Mouse (Mus musculus) liver, embryonic 11.5 days (tissue): Measurements from ENCODE around the gene Rap1a. TPM values are rescaled to one million over a fixed set of nuclear protein-coding genes. Genes with fewer than 3 reads are reported as not detected.

Source experiments
- ATAC-seq: fragments of 200-750 bp; cut with Nextera tagmentation; replicated peaks from 2 replicates; pipeline ENCODE4 v1.8.0; 2017; ENCODE audit warnings: moderate number of reproducible peaks, mild to moderate bottlenecking, moderate TSS enrichment, moderate library complexity; ENCODE audit not compliant: low FRiP score
- DNase-seq: peaks from one replicate; pipeline ENCODE4 v3.0.0-alpha.2; 2017; ENCODE audit warnings: low spot score
- H3K27ac ChIP-seq: fragments of 300-500 bp; sonication (generic); 2 replicates; pipeline ENCODE4 v1.5.1; 2014; ENCODE audit warnings: mild to moderate bottlenecking, low read depth, low read length, control low read depth
- H3K27me3 ChIP-seq: fragments of 300-500 bp; sonication (generic); replicated peaks from 2 replicates; pipeline ENCODE4 v1.6.1; 2014; ENCODE audit warnings: low read length, mixed read lengths; ENCODE audit not compliant: control insufficient read depth, insufficient read depth
- H3K36me3 ChIP-seq: fragments of 300-500 bp; sonication (generic); 2 replicates; pipeline ENCODE4 v1.6.1; 2014; ENCODE audit warnings: mild to moderate bottlenecking, low read length, moderate library complexity, mixed read lengths; ENCODE audit not compliant: control insufficient read depth, insufficient read depth
- H3K4me1 ChIP-seq: fragments of 300-500 bp; sonication (generic); replicated peaks from 2 replicates; pipeline ENCODE4 v1.6.1; 2014; ENCODE audit warnings: low read length, mixed read lengths; ENCODE audit not compliant: control insufficient read depth, insufficient read depth
- H3K4me2 ChIP-seq: fragments of 300-500 bp; sonication (generic); 2 replicates; pipeline ENCODE4 v1.6.1; 2014; ENCODE audit warnings: mild to moderate bottlenecking, control low read depth, moderate library complexity
- H3K4me3 ChIP-seq: fragments of 300-500 bp; sonication (generic); 2 replicates; pipeline ENCODE4 v1.5.1; 2014; ENCODE audit warnings: low read depth, low read length, control low read depth
- H3K9ac ChIP-seq: fragments of 300-500 bp; sonication (generic); 2 replicates; pipeline ENCODE4 v1.6.1; 2014; ENCODE audit warnings: low read depth, low read length, control low read depth
- H3K9me3 ChIP-seq: fragments of 300-500 bp; sonication (generic); 2 replicates; pipeline ENCODE4 v1.6.1; 2016; ENCODE audit warnings: low read length, inconsistent platforms, mixed read lengths; ENCODE audit not compliant: control insufficient read depth
- WGBS: fragments of 180-500 bp; shearing (Covaris S2); extraction: QIAGEN DNeasy Blood & Tissue Kit; methylation state at CpG from one replicate; pipeline ENCODE4 v1.1.7; 2014; 5-methylcytosine and 5-hydroxymethylcytosine counted together
- polyA plus RNA-seq: library from polyadenylated mRNA; unstranded; fragments of >200 nt; fragmentation: Nextera tagmentation; extraction: Ambion mirVana; gene quantifications from 2 replicates; pipeline ENCODE4 v1.2.1, GENCODE M21; 2014

Rap1a gene
- polyA plus RNA-seq, 1 experiment from 2014 or later, result 114 TPM

GRCm38 (mm10) chr3:105824704-105825103 lies 23.6 kb upstream of the Rap1a start:
- Histone ChIP-seq H3K4me3 (no peak overlapping the region), H3K27me3 (no peaks in the 10 kb centered on the region), H3K27ac (no peak overlapping the region), H3K36me3 (no peaks in the 10 kb centered on the region), H3K4me1 (peaks cover 12% of the 10 kb centered on the region), H3K9ac (no peak overlapping the region), H3K9me3 (no peaks in the 10 kb centered on the region), H3K4me2 (no peak overlapping the region)
- DNase-seq, result no peak
- no peak for ATAC-seq
- WGBS, result 45% methylated on average over 2 of the region's 2 CpGs

- H3K36me3 ChIP-seq, result no peaks in the 10 kb centered on the region
- no peak overlapping the region for H3K4me3 ChIP-seq
- H3K4me1 ChIP-seq, result peaks cover 12% of the 10 kb centered on the region
- DNase-seq (no peak), ATAC-seq (no peak)
- no peaks in the 10 kb centered on the region for H3K9me3 ChIP-seq
- 20% methylated on average over 5 of the region's 5 CpGs for WGBS
- H3K27me3 ChIP-seq, result no peaks in the 10 kb centered on the region
- no peak overlapping the region for H3K4me2 ChIP-seq
- no peak overlapping the region for H3K27ac ChIP-seq
- H3K9ac ChIP-seq, result no peak overlapping the region
These were observed 23.0 kb upstream of the Rap1a start for GRCm38 (mm10) chr3:105824103-105824502.

- Histone ChIP-seq H3K27ac (no peak overlapping the region), H3K4me3 (no peak overlapping the region), H3K4me1 (peaks cover 12% of the 10 kb centered on the region), H3K9me3 (no peaks in the 10 kb centered on the region), H3K36me3 (no peaks in the 10 kb centered on the region), H3K27me3 (no peaks in the 10 kb centered on the region), H3K4me2 (no peak overlapping the region), H3K9ac (no peak overlapping the region)
- DNase-seq, result no peak
- no peak for ATAC-seq
These were observed 22.5 kb upstream of the Rap1a start for GRCm38 (mm10) chr3:105823609-105824008.

DNA sequence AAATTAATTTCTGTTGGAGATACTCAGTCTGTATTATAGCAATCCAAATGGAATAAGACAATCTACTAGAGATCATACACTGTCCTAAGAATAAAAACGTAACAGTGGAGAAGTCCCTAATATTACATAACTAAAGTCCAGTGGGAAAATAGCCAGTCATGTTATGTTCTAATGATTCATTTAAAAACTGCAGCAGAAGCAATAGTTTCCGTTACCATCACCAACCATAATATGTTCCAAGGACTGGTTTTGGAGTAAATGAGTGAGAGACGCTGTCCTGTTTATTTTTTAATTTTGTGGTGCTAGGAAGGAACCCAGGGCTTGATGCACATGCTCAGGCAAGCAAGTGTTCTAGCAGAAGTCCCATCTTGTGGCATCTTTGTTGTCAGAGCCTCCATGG lies 20.4 kb upstream of the Rap1a start:
- DNase-seq (no peak), ATAC-seq (no peak)
- H3K27me3 ChIP-seq, result no peaks in the 10 kb centered on the region
- no peaks in the 10 kb centered on the region for H3K9me3 ChIP-seq
- 83% methylated on average over 3 of the region's 3 CpGs for WGBS
- H3K4me3 ChIP-seq, result no peak overlapping the region
- no peak overlapping the region for H3K4me2 ChIP-seq
- H3K27ac ChIP-seq, result no peak overlapping the region
- H3K9ac ChIP-seq, result no peak overlapping the region
- H3K4me1 ChIP-seq, result peaks cover 14% of the 10 kb centered on the region
- no peaks in the 10 kb centered on the region for H3K36me3 ChIP-seq

DNA sequence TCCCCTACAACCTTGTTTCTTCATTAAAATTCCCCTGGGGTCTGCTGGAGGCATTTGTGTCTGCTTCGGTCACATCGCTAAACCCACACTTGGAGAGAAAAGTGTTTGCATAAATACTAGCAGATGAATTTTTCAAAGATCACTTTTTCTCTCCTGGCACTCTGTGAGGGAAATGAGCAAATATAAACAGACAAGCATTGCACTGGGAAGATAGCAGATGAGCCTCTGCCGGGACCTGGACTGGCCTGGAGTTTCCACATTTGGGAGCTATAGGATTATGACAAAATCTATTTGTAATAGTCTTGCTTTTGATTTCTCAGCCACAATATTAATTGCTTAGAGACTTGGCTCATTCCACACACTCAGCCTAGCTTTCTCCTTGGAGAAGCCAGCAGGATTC lies 19.1 kb upstream of the Rap1a start:
- H3K27ac ChIP-seq, result no peak overlapping the region
- H3K9me3 ChIP-seq, result no peaks in the 10 kb centered on the region
- H3K9ac ChIP-seq, result no peak overlapping the region
- WGBS, result 87% methylated on average over 3 of the region's 3 CpGs
- no peak for DNase-seq
- no peak for ATAC-seq
- H3K36me3 ChIP-seq, result no peaks in the 10 kb centered on the region
- H3K27me3 ChIP-seq, result no peaks in the 10 kb centered on the region
- H3K4me3 ChIP-seq, result no peak overlapping the region
- H3K4me2 ChIP-seq, result no peak overlapping the region
- peaks cover 22% of the 10 kb centered on the region for H3K4me1 ChIP-seq

DNA sequence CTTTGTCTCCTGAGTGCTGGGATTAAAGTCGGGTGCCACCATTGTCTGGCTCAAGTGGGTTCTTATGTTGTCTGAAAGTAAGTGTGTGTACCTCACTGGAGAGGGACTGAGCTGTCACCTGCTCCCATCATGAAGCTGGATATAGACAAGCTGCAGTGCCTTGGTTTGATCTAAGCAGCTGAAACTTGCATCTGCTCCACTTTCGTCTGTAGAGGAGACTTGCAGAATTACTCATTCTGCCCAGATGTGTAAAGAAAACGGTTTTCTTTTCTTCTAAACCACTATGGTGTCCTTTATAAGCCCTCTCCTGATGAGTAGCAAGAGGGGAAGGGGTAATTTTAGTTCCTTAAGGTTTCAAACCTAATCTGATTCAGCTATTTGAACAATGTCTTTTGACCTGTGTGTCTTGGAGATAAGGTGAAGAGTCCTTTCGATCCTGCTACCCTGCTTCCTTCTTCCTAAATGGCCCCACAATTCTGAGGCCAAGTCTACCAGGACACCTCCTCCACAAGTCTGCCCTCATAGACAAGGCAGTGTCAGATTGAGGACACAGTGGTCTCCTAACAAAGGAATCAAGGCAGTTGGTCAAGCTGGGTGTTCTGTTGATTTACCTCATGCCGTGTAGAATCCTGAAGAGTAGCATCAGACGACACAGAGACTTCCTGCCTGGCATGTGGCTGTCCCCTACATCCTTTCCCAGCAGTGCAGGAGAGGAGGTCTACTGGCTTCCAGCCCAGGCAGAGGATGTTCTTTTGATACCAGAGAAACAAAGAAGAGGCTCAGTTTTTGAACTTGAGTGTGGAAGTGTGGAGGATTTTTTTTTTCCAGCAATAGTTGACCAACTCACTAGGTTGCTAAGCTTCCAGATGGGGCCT lies 17.2 kb upstream of the Rap1a start:
- Histone ChIP-seq H3K4me3 (no peak overlapping the region), H3K27me3 (no peaks in the 10 kb centered on the region), H3K36me3 (no peaks in the 10 kb centered on the region), H3K4me1 (peaks cover 26% of the 10 kb centered on the region), H3K9me3 (no peaks in the 10 kb centered on the region), H3K27ac (no peak overlapping the region), H3K9ac (no peak overlapping the region), H3K4me2 (no peak overlapping the region)
- ATAC-seq, result no peak
- peak; percentile 15 for DNase-seq
- WGBS, result 29% methylated on average over 6 of the region's 6 CpGs

DNA sequence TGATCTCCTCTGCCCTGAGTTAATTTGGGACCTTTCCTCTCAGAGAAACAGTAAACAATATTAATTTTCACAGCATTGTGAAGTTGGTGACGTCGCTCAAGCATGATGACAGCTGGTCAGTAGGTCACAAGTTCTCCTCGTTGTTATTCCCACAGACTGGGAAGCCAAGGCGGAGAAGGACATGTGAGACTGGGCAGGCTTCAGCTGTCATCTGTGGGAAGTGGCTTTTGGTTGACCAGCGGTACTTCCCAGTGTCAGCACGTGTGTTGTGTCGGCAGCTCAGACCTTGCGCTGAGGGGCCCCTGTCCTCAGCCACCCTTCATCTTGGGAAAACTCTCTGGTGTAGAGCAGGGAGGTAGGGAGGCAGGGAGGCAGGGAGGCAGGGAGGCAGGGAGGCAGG lies 15.0 kb upstream of the Rap1a start:
- Histone ChIP-seq H3K4me2 (no peak overlapping the region), H3K4me1 (peaks cover 29% of the 10 kb centered on the region), H3K27ac (no peak overlapping the region), H3K27me3 (no peaks in the 10 kb centered on the region), H3K9me3 (no peaks in the 10 kb centered on the region), H3K36me3 (no peaks in the 10 kb centered on the region), H3K9ac (no peak overlapping the region), H3K4me3 (no peak overlapping the region)
- 37% methylated on average over 8 of the region's 8 CpGs for WGBS
- ATAC-seq (no peak), DNase-seq (peak; percentile 29)

DNA sequence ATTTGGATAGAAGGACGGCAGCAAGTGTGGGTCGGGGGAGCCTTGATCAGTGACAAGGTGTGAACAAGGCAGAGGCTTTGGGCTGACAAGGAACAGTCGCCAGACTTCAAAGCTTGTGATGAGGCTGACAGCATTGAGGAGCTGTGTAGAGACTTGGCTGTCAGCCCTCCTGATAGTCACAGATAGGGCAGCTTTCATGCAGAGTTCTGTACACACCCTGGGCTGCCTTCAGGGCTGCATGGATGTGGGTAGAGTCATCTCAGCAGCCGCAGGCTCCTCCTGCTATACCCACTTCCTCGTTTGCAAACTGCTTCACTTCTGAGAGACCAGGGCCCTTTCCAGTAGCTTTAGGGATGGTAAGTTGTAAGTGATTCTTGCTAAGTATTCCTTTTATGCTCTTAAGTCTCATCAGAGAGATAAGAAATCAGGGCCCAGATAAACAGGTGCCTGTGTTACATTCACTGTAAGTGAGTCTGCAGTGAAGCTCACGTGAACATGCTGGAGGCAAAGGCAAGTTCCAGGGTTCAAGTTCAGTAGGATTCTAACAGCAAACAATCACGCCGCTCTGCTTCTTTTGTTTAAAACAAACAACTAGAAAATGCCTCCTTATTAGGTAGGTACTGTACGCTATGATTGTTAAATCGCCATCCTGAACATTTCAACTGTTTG lies 14.2 kb upstream of the Rap1a start:
- Histone ChIP-seq H3K27me3 (no peaks in the 10 kb centered on the region), H3K9ac (no peak overlapping the region), H3K4me1 (peaks cover 29% of the 10 kb centered on the region), H3K9me3 (no peaks in the 10 kb centered on the region), H3K27ac (no peak overlapping the region), H3K4me3 (no peak overlapping the region), H3K4me2 (peak overlapping the region; percentile 17; the same call in 1 of the 2 replicates), H3K36me3 (no peaks in the 10 kb centered on the region)
- DNase-seq (peak; percentile 33), ATAC-seq (peak; percentile 97)
- 43% methylated on average over 10 of the region's 10 CpGs for WGBS

- Histone ChIP-seq H3K9me3 (no peaks in the 10 kb centered on the region), H3K4me2 (no peak overlapping the region), H3K27me3 (no peaks in the 10 kb centered on the region), H3K9ac (no peak overlapping the region), H3K4me1 (peaks cover 52% of the 10 kb centered on the region), H3K36me3 (no peaks in the 10 kb centered on the region), H3K4me3 (no peak overlapping the region), H3K27ac (no peak overlapping the region)
- no peak for DNase-seq
- no peak for ATAC-seq
- 86% methylated on average over 2 of the region's 2 CpGs for WGBS
These were observed 10.0 kb upstream of the Rap1a start for GRCm38 (mm10) chr3:105811146-105811545.
